ENCODE assay signal across 19 mouse cellular contexts in the genomic region with DNA sequence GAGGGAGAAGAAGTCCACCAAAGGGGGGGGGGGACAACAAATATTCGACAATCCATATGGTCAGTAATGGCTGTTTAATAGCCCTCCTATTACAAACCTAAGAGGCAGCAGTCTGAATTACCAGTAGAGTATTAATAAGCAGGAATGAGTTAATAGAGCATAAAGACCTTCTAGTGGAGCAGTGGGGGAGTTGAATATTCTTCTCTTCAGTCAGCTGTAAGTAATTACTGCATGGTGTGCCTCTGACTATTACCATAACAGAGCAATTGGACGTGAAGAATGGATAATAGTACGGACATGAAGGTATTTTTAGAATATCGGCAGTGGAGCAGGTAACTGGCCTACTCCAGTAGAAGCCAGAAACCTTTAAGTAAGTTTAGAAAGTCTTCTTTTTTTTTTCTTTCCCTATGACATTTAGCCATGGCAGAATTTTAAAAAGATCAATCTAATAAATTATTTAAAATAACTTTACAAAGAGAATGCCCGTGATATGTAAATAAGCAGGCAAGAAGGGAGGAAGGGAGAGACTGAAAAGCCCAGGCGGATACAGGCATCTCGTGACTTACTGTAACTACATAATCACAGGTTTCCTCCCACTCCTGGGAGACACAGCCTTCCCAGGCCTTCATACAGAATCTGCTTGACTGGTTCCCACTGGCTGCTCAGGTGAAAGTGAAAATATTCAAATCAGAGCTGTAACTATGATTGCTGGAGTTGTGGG.
A peak's percentile ranks its signal among the peaks of the same experiment; 100 is the strongest.
DNase-seq lines count a peak whose midpoint lies in the region; ATAC-seq lines count a peak whose summit lies in the region.
"Had no signal": no experiment of that assay in that cellular context is flagged by ENCODE, and none has a peak within 500 bp of the region (broad histone marks: within the 10 kb centered on the region; RNA-seq: fewer than 3 reads in every experiment).

No protein-coding gene starts in this region.

- H3K9me3 ChIP-seq in embryonic facial prominence, embryonic 11.5 days (replicated peaks; ENCODE audit: control insufficient read depth, low read length), result no peaks in the 10 kb centered on the region
- no peaks in the 10 kb centered on the region for H3K9me3 ChIP-seq in embryonic facial prominence, embryonic 10.5 days
- no peaks in the 10 kb centered on the region for H3K9me3 ChIP-seq in neural tube, embryonic 15.5 days (replicated peaks)
- no peaks in the 10 kb centered on the region for H3K9me3 ChIP-seq in midbrain, embryonic 12.5 days
- H3K9me3 ChIP-seq: G1E; limb, embryonic 10.5 days; neural tube, embryonic 12.5 days had no signal

- ATAC-seq in embryonic facial prominence, embryonic 11.5 days (replicated peaks; ENCODE audit: insufficient number of reproducible peaks, low FRiP score, low TSS enrichment, low read depth), result no peak
- ATAC-seq in neural tube, embryonic 15.5 days (ENCODE audit: low FRiP score), result peak; percentile 14; the same call in 1 of the 2 replicates
- peak; percentile 27; the same call in 1 of the 2 replicates for ATAC-seq in midbrain, embryonic 12.5 days (ENCODE audit: low FRiP score, low read depth)
- no peak for ATAC-seq in megakaryocyte-erythroid progenitor cell, adult 5-6 weeks (replicated peaks; ENCODE audit: low FRiP score, low TSS enrichment, poor library complexity, severe bottlenecking)
- no peak for ATAC-seq in erythroid progenitor cell, adult 5-6 weeks (replicated peaks; ENCODE audit: low FRiP score, poor library complexity, severe bottlenecking)
- ATAC-seq: CD4-positive, CD25-positive, alpha-beta regulatory T cell, adult 4 months had no signal

- H3K4me2 ChIP-seq in embryonic facial prominence, embryonic 11.5 days (ENCODE audit: low read depth, low read length), result no peak overlapping the region
- no peak overlapping the region for H3K4me2 ChIP-seq in neural tube, embryonic 15.5 days
- no peak overlapping the region for H3K4me2 ChIP-seq in midbrain, embryonic 12.5 days (replicated peaks)
- H3K4me2 ChIP-seq: liver, embryonic 11.5 days; neural tube, embryonic 12.5 days had no signal

- H3K9ac ChIP-seq in embryonic facial prominence, embryonic 11.5 days (replicated peaks; ENCODE audit: low read length), result no peak overlapping the region
- H3K9ac ChIP-seq in neural tube, embryonic 15.5 days (replicated peaks), result no peak overlapping the region
- no peak overlapping the region for H3K9ac ChIP-seq in midbrain, embryonic 12.5 days (replicated peaks)
- H3K9ac ChIP-seq: neural tube, embryonic 12.5 days had no signal

- H3K4me3 ChIP-seq in embryonic facial prominence, embryonic 11.5 days (ENCODE audit: low read depth, low read length), result no peak overlapping the region
- no peak overlapping the region for H3K4me3 ChIP-seq in embryonic facial prominence, embryonic 10.5 days
- H3K4me3 ChIP-seq in neural tube, embryonic 15.5 days (replicated peaks), result no peak overlapping the region
- no peak overlapping the region for H3K4me3 ChIP-seq in midbrain, embryonic 12.5 days
- H3K4me3 ChIP-seq: limb, embryonic 10.5 days; neural tube, embryonic 12.5 days had no signal

- DNase-seq in embryonic facial prominence, embryonic 11.5 days (ENCODE audit: low spot score), result peak; percentile 7
- no peak for DNase-seq in embryonic facial prominence, embryonic 10.5 days (ENCODE audit: low spot score)
- no peak for DNase-seq in neural tube, embryonic 10.5 days (ENCODE audit: extremely low spot score, low spot score)
- DNase-seq in kidney, postnatal 36 days, result no peak
- DNase-seq: adrenal gland, adult 2 months; cerebellum, adult 11-12 months; cerebellum, postnatal 25 days; heart, adult 11 months; lung, adult 2 months; lung, postnatal 36 days had no signal

- H3K27me3 ChIP-seq in embryonic facial prominence, embryonic 11.5 days (ENCODE audit: control insufficient read depth, insufficient read depth, low read length), result no peaks in the 10 kb centered on the region
- H3K27me3 ChIP-seq in embryonic facial prominence, embryonic 10.5 days (replicated peaks; ENCODE audit: low read depth, poor library complexity, severe bottlenecking), result no peaks in the 10 kb centered on the region
- no peaks in the 10 kb centered on the region for H3K27me3 ChIP-seq in neural tube, embryonic 15.5 days (replicated peaks)
- no peaks in the 10 kb centered on the region for H3K27me3 ChIP-seq in midbrain, embryonic 12.5 days
- H3K27me3 ChIP-seq: neural tube, embryonic 12.5 days had no signal

- no peaks in the 10 kb centered on the region for H3K36me3 ChIP-seq in embryonic facial prominence, embryonic 11.5 days (replicated peaks; ENCODE audit: control insufficient read depth, insufficient read depth, low read depth, low read length)
- H3K36me3 ChIP-seq in embryonic facial prominence, embryonic 10.5 days (replicated peaks), result no peaks in the 10 kb centered on the region
- H3K36me3 ChIP-seq in neural tube, embryonic 15.5 days, result no peaks in the 10 kb centered on the region
- H3K36me3 ChIP-seq in midbrain, embryonic 12.5 days, result no peaks in the 10 kb centered on the region
- H3K36me3 ChIP-seq: G1E; limb, embryonic 10.5 days; neural tube, embryonic 12.5 days had no signal

- 52% methylated on average over 7 of the region's 7 CpGs for WGBS in embryonic facial prominence, embryonic 11.5 days
- WGBS in embryonic facial prominence, embryonic 10.5 days, result 66% methylated on average over 7 of the region's 7 CpGs
- 38% methylated on average over 7 of the region's 7 CpGs for WGBS in neural tube, embryonic 15.5 days
- WGBS in midbrain, embryonic 12.5 days, result 61% methylated on average over 7 of the region's 7 CpGs

- no peak overlapping the region for H3K27ac ChIP-seq in embryonic facial prominence, embryonic 11.5 days (replicated peaks; ENCODE audit: low read depth, low read length)
- H3K27ac ChIP-seq in embryonic facial prominence, embryonic 10.5 days (replicated peaks), result no peak overlapping the region
- no peak overlapping the region for H3K27ac ChIP-seq in neural tube, embryonic 15.5 days (replicated peaks)
- H3K27ac ChIP-seq in midbrain, embryonic 12.5 days (replicated peaks), result no peak overlapping the region
- H3K27ac ChIP-seq: limb, embryonic 10.5 days; neural tube, embryonic 12.5 days had no signal

- no peaks in the 10 kb centered on the region for H3K4me1 ChIP-seq in embryonic facial prominence, embryonic 11.5 days (ENCODE audit: control insufficient read depth, insufficient read depth, low read length)
- H3K4me1 ChIP-seq in embryonic facial prominence, embryonic 10.5 days, result peaks cover 7% of the 10 kb centered on the region; the same call in 1 of the 2 replicates
- H3K4me1 ChIP-seq in neural tube, embryonic 15.5 days, result no peaks in the 10 kb centered on the region
- no peaks in the 10 kb centered on the region for H3K4me1 ChIP-seq in midbrain, embryonic 12.5 days
- H3K4me1 ChIP-seq: limb, embryonic 10.5 days; neural tube, embryonic 12.5 days had no signal

Comparison
In these comparisons a context has a peak if more than half of its experiments do, and no peak if none do; other contexts are left out.
1. ATAC-seq: peak in neural tube, embryonic 15.5 days (single experiment) and midbrain, embryonic 12.5 days (single experiment); none in embryonic facial prominence, embryonic 11.5 days (single experiment), megakaryocyte-erythroid progenitor cell, adult 5-6 weeks (single experiment) and erythroid progenitor cell, adult 5-6 weeks (single experiment).